Mouse (Mus musculus) small intestine, adult 2 months (tissue): ENCODE data around the gene Mfsd2a.

Experiments
- CTCF ChIP-seq: fragments of 200-500 bp; IDR thresholded peaks from 2 replicates; pipeline ENCODE4 v1.5.1; 2012; ENCODE audit warnings: low read depth, mild to moderate bottlenecking, control low read depth, inconsistent platforms, low read length, moderate library complexity, mixed read lengths; ENCODE audit not compliant: insufficient replicate concordance, insufficient read length; ENCODE audit errors: extremely low read depth
- POLR2A ChIP-seq: fragments of 200-500 bp; IDR thresholded peaks from 2 replicates; pipeline ENCODE4 v1.6.1; 2012; ENCODE audit warnings: low read depth, mild to moderate bottlenecking, control low read depth, inconsistent platforms, low read length, moderate library complexity

DNA sequence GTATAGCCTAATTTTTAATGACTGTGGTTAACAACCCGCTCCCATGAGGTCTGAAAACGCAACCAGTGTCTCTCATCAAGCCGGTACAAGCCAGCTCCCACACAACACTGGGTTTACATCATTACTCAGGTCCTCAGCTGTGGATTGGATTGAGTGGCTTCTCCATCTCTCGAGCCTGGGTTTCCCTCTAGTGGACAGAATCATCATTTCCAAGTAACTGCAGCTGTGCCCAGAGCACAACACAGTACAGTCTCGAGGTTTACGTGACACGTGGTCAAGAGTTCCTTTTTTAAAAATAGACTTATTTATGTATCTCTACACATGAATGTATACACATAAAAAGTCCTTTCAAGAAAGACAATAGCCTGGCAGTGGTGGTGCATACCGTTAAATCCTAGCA lies 24.1 kb upstream of the Mfsd2a start:
- TF ChIP-seq CTCF, result peak; percentile 67; the same call in 1 of the 2 replicates
- no peak for TF ChIP-seq POLR2A
